Mouse (Mus musculus): ENCODE measurements around the gene B4galt5. TPM values are rescaled to one million over a fixed set of nuclear protein-coding genes. Genes with fewer than 3 reads are reported as not detected.
A peak's percentile ranks its signal among the peaks of the same experiment; 100 is the strongest.

The B4galt5 gene
- polyA plus RNA-seq, 1 experiment from 2014 or later: 8.1 TPM

GRCm38 (mm10) chr2:167314491-167314890 is 34.5 kb downstream of the B4galt5 start:
- Histone ChIP-seq H3K4me3 (ENCODE audit: low read length) (no peak overlapping the region), H3K4me2 (ENCODE audit: low read depth, low read length) (no peak overlapping the region), H3K9me3 (replicated peaks; ENCODE audit: control insufficient read depth, low read length) (no peaks in the 10 kb centered on the region), H3K36me3 (ENCODE audit: control insufficient read depth, insufficient read depth) (no peaks in the 10 kb centered on the region), H3K27ac (ENCODE audit: low read length) (peak overlapping the region; percentile 58; the same call in 1 of the 2 replicates), H3K4me1 (ENCODE audit: control insufficient read depth, insufficient read depth, low read length) (peaks cover 37% of the 10 kb centered on the region), H3K9ac (ENCODE audit: low read length) (no peak overlapping the region), H3K27me3 (ENCODE audit: control insufficient read depth, insufficient read depth, low read length) (no peaks in the 10 kb centered on the region)
- 79% methylated on average over 8 of the region's 8 CpGs for WGBS
- ATAC-seq (replicated peaks; ENCODE audit: extremely low read depth, insufficient read depth, low FRiP score): no peak

- Histone ChIP-seq H3K4me3 (ENCODE audit: low read length) (no peak overlapping the region), H3K36me3 (ENCODE audit: control insufficient read depth, insufficient read depth) (no peaks in the 10 kb centered on the region), H3K27ac (ENCODE audit: low read length) (peak overlapping the region; percentile 58), H3K9ac (ENCODE audit: low read length) (no peak overlapping the region), H3K4me2 (ENCODE audit: low read depth, low read length) (no peak overlapping the region), H3K9me3 (replicated peaks; ENCODE audit: control insufficient read depth, low read length) (no peaks in the 10 kb centered on the region), H3K27me3 (ENCODE audit: control insufficient read depth, insufficient read depth, low read length) (no peaks in the 10 kb centered on the region), H3K4me1 (ENCODE audit: control insufficient read depth, insufficient read depth, low read length) (peaks cover 29% of the 10 kb centered on the region)
- ATAC-seq (replicated peaks; ENCODE audit: extremely low read depth, insufficient read depth, low FRiP score): peak; percentile 89
- WGBS: 50% methylated on average over 13 of the region's 13 CpGs
Measured at GRCm38 (mm10) chr2:167313501-167314326, 35.3 kb downstream of the B4galt5 start.

GRCm38 (mm10) chr2:167310121-167310520 is 38.9 kb downstream of the B4galt5 start:
- 0 out of 2 replicates have a peak, but pooled peaks cover 7% of the 10 kb centered on the region for H3K36me3 ChIP-seq (ENCODE audit: control insufficient read depth, insufficient read depth)
- H3K4me1 ChIP-seq (ENCODE audit: control insufficient read depth, insufficient read depth, low read length): peaks cover 17% of the 10 kb centered on the region
- no peak overlapping the region for H3K4me3 ChIP-seq (ENCODE audit: low read length)
- no peak for ATAC-seq (replicated peaks; ENCODE audit: extremely low read depth, insufficient read depth, low FRiP score)
- H3K27ac ChIP-seq (ENCODE audit: low read length): no peak overlapping the region
- no peak overlapping the region for H3K4me2 ChIP-seq (ENCODE audit: low read depth, low read length)
- 92% methylated on average over 1 of the region's 1 CpGs for WGBS
- H3K27me3 ChIP-seq (ENCODE audit: control insufficient read depth, insufficient read depth, low read length): no peaks in the 10 kb centered on the region
- no peaks in the 10 kb centered on the region for H3K9me3 ChIP-seq (replicated peaks; ENCODE audit: control insufficient read depth, low read length)
- H3K9ac ChIP-seq (ENCODE audit: low read length): no peak overlapping the region

GRCm38 (mm10) chr2:167309286-167309685 is 39.7 kb downstream of the B4galt5 start:
- Histone ChIP-seq H3K9me3 (replicated peaks; ENCODE audit: control insufficient read depth, low read length) (no peaks in the 10 kb centered on the region), H3K4me2 (ENCODE audit: low read depth, low read length) (no peak overlapping the region), H3K4me1 (ENCODE audit: control insufficient read depth, insufficient read depth, low read length) (peaks cover 9% of the 10 kb centered on the region), H3K27me3 (ENCODE audit: control insufficient read depth, insufficient read depth, low read length) (no peaks in the 10 kb centered on the region), H3K4me3 (ENCODE audit: low read length) (no peak overlapping the region), H3K36me3 (ENCODE audit: control insufficient read depth, insufficient read depth) (0 out of 2 replicates have a peak, but pooled peaks cover 7% of the 10 kb centered on the region), H3K27ac (ENCODE audit: low read length) (no peak overlapping the region), H3K9ac (ENCODE audit: low read length) (no peak overlapping the region)
- ATAC-seq (replicated peaks; ENCODE audit: extremely low read depth, insufficient read depth, low FRiP score): no peak
- WGBS: 90% methylated on average over 12 of the region's 12 CpGs

DNA sequence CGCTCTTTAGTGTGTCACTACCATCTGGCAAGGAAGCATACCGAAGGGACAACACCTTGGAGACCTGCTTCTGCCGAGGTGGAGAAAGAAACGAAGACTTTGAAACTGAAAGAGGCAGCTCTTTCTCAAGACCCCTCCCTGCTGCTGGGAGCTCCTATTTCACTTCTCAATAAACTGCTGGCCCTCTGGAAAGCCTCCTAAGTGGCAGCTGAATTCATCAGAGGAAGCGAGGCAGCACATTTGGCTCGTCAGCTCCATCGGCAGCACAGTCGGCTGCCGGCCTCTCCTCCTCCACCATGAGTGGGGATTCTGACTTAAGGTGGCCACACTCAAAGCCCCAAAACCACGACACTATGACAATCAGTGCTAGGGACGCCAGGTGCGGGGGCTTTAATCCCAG is 41.3 kb downstream of the B4galt5 start:
- H3K4me2 ChIP-seq (ENCODE audit: low read depth, low read length): no peak overlapping the region
- no peaks in the 10 kb centered on the region for H3K4me1 ChIP-seq (ENCODE audit: control insufficient read depth, insufficient read depth, low read length)
- WGBS: 61% methylated on average over 12 of the region's 12 CpGs
- no peak overlapping the region for H3K9ac ChIP-seq (ENCODE audit: low read length)
- no peaks in the 10 kb centered on the region for H3K9me3 ChIP-seq (replicated peaks; ENCODE audit: control insufficient read depth, low read length)
- H3K27ac ChIP-seq (ENCODE audit: low read length): peak overlapping the region; percentile 25; the same call in 1 of the 2 replicates
- ATAC-seq (replicated peaks; ENCODE audit: extremely low read depth, insufficient read depth, low FRiP score): no peak
- no peaks in the 10 kb centered on the region for H3K27me3 ChIP-seq (ENCODE audit: control insufficient read depth, insufficient read depth, low read length)
- no peak overlapping the region for H3K4me3 ChIP-seq (ENCODE audit: low read length)
- H3K36me3 ChIP-seq (ENCODE audit: control insufficient read depth, insufficient read depth): peaks cover 13% of the 10 kb centered on the region

- Histone ChIP-seq H3K4me3 (ENCODE audit: low read length) (no peak overlapping the region), H3K4me2 (ENCODE audit: low read depth, low read length) (no peak overlapping the region), H3K27ac (ENCODE audit: low read length) (peak overlapping the region; percentile 61), H3K27me3 (ENCODE audit: control insufficient read depth, insufficient read depth, low read length) (no peaks in the 10 kb centered on the region), H3K4me1 (ENCODE audit: control insufficient read depth, insufficient read depth, low read length) (no peaks in the 10 kb centered on the region), H3K9ac (ENCODE audit: low read length) (no peak overlapping the region), H3K36me3 (ENCODE audit: control insufficient read depth, insufficient read depth) (peaks cover 14% of the 10 kb centered on the region), H3K9me3 (replicated peaks; ENCODE audit: control insufficient read depth, low read length) (no peaks in the 10 kb centered on the region)
- ATAC-seq (replicated peaks; ENCODE audit: extremely low read depth, insufficient read depth, low FRiP score): peak; percentile 69
- WGBS: 78% methylated on average over 15 of the region's 15 CpGs
Measured at GRCm38 (mm10) chr2:167306626-167307541, 42.1 kb downstream of the B4galt5 start.

DNA sequence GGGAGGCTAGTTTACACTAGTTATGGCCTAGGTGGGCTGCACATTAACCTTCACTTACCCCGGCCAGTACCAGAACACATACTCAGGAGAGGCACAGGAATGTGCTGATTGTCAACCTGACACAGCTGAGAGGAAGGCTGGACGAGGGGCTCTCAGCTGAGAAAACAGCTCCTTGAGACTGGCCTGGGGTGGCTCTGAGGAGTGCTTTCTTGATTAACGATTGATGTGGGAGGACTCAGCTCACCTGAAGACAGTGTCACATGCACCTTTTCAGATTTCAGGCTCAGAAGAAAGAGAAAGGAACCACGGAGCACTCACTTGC is 42.7 kb downstream of the B4galt5 start:
- no peak for ATAC-seq (replicated peaks; ENCODE audit: extremely low read depth, insufficient read depth, low FRiP score)
- Histone ChIP-seq H3K4me3 (ENCODE audit: low read length) (no peak overlapping the region), H3K9ac (ENCODE audit: low read length) (no peak overlapping the region), H3K27ac (ENCODE audit: low read length) (no peak overlapping the region), H3K4me1 (ENCODE audit: control insufficient read depth, insufficient read depth, low read length) (no peaks in the 10 kb centered on the region), H3K27me3 (ENCODE audit: control insufficient read depth, insufficient read depth, low read length) (no peaks in the 10 kb centered on the region), H3K36me3 (ENCODE audit: control insufficient read depth, insufficient read depth) (peaks cover 16% of the 10 kb centered on the region), H3K9me3 (replicated peaks; ENCODE audit: control insufficient read depth, low read length) (no peaks in the 10 kb centered on the region), H3K4me2 (ENCODE audit: low read depth, low read length) (no peak overlapping the region)
- WGBS: 69% methylated on average over 4 of the region's 4 CpGs

- Histone ChIP-seq H3K4me3 (ENCODE audit: low read length) (no peak overlapping the region), H3K4me2 (ENCODE audit: low read depth, low read length) (no peak overlapping the region), H3K36me3 (ENCODE audit: control insufficient read depth, insufficient read depth) (peaks cover 16% of the 10 kb centered on the region), H3K9ac (ENCODE audit: low read length) (no peak overlapping the region), H3K9me3 (replicated peaks; ENCODE audit: control insufficient read depth, low read length) (no peaks in the 10 kb centered on the region), H3K27ac (ENCODE audit: low read length) (no peak overlapping the region), H3K4me1 (ENCODE audit: control insufficient read depth, insufficient read depth, low read length) (no peaks in the 10 kb centered on the region), H3K27me3 (ENCODE audit: control insufficient read depth, insufficient read depth, low read length) (no peaks in the 10 kb centered on the region)
- WGBS: 90% methylated on average over 12 of the region's 13 CpGs
- ATAC-seq (replicated peaks; ENCODE audit: extremely low read depth, insufficient read depth, low FRiP score): no peak
Measured at GRCm38 (mm10) chr2:167305382-167306272, 43.4 kb downstream of the B4galt5 start.
